ENCODE assay signal across 8 mouse cellular contexts in the genomic region with DNA sequence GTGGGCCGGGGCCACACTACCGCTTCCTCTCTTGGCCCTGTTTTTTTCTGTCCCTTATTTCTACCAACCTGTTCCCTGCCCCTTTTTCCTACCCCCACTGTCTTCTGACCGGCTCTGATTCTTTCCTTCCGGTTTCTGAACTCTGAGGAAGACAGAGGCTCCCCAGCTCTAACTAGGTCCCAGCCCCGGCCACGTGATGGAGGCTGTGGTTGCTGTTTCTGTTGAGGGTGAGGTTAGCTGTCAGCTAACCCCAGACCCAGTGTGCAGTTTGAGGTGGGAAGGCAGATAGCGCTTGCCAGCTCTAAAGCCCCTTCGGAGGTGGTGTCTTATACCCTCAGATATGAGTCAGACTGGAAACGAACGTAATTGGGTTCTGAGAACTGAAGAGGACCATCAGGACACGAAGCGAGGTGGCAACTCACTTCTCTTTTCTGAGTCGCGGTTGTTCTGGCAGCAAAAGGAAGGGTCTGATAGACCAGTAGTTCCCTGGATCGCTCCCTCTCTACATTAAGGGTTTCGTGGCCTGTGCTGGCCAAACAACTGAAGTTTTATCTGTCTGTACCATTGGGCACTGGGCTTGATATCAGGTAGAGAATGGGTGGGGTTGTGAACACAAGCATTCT. TPM values are rescaled to one million over a fixed set of nuclear protein-coding genes. Genes with fewer than 3 reads are reported as not detected.
A peak's percentile ranks its signal among the peaks of the same experiment; 100 is the strongest.
DNase-seq lines count a peak whose midpoint lies in the region; ATAC-seq and TF ChIP-seq lines count a peak whose summit lies in the region.

No protein-coding gene starts in this region.

- H3K4me1 ChIP-seq in ES-E14 (ENCODE audit: control insufficient read depth in 2 of 2, insufficient read depth in 2 of 2, low read length in 2 of 2, poor library complexity in 1 of 2): peaks cover 0 to 11% of the 10 kb centered on the region in 2 experiments; a peak in 2 of 4 replicates
- peaks cover 6% of the 10 kb centered on the region for H3K4me1 ChIP-seq in forebrain, embryonic 16.5 days (replicated peaks; ENCODE audit: control insufficient read depth, insufficient read depth, low read length)
- 0 out of 2 replicates have a peak, but pooled peaks cover 4% of the 10 kb centered on the region for H3K4me1 ChIP-seq in hindbrain, postnatal 0 days (ENCODE audit: insufficient read depth, low read length)
- peaks cover 8% of the 10 kb centered on the region for H3K4me1 ChIP-seq in lung, adult 2 months (ENCODE audit: control insufficient read depth, insufficient read depth, low read length)
- no peaks in the 10 kb centered on the region for H3K4me1 ChIP-seq in neural tube, embryonic 14.5 days (ENCODE audit: control insufficient read depth, insufficient read depth, low read length)

- no peaks in the 10 kb centered on the region for H3K9me3 ChIP-seq in ES-E14 (ENCODE audit: control insufficient read depth, insufficient read depth, low read depth, low read length)
- no peaks in the 10 kb centered on the region for H3K9me3 ChIP-seq in forebrain, embryonic 16.5 days (ENCODE audit: control insufficient read depth, low read length)
- H3K9me3 ChIP-seq in hindbrain, postnatal 0 days (ENCODE audit: low read length): no peaks in the 10 kb centered on the region
- H3K9me3 ChIP-seq in neural tube, embryonic 14.5 days (ENCODE audit: control insufficient read depth, low read length): no peaks in the 10 kb centered on the region

- H3K27me3 ChIP-seq in forebrain, embryonic 16.5 days (replicated peaks; ENCODE audit: control insufficient read depth, insufficient read depth, low read length): no peaks in the 10 kb centered on the region
- no peaks in the 10 kb centered on the region for H3K27me3 ChIP-seq in hindbrain, postnatal 0 days (ENCODE audit: insufficient read depth, low read length)
- H3K27me3 ChIP-seq in neural tube, embryonic 14.5 days (ENCODE audit: control insufficient read depth, insufficient read depth, low read length): no peaks in the 10 kb centered on the region

- TF ChIP-seq CTCF in hindbrain, postnatal 0 days (IDR thresholded peaks at IDR 0.05; ENCODE audit: low read depth): no peak
- TF ChIP-seq CTCF in lung, adult 2 months (IDR thresholded peaks at IDR 0.05; ENCODE audit: insufficient read depth, low read length): no peak

- in situ Hi-C loops in ES-E14 (cut with MboI; ENCODE audit: low sequenced_read_pairs in 2 of 2, unreplicated experiment in 2 of 2): no loop called here

- H3K9ac ChIP-seq in ES-E14 (ENCODE audit: insufficient read depth, low read depth, low read length, poor library complexity, severe bottlenecking): 0 out of 2 replicates have a peak overlapping the region, but pooled peaks have one; percentile 7
- H3K9ac ChIP-seq in forebrain, embryonic 16.5 days (replicated peaks; ENCODE audit: low read depth, low read length): peak overlapping the region; percentile 68
- peak overlapping the region; percentile 56 for H3K9ac ChIP-seq in hindbrain, postnatal 0 days (replicated peaks; ENCODE audit: low read length)
- peak overlapping the region; percentile 59; the same call in 1 of the 2 replicates for H3K9ac ChIP-seq in neural tube, embryonic 14.5 days (replicated peaks; ENCODE audit: low read depth, low read length)

- peak overlapping the region; percentile 94 for H3K4me2 ChIP-seq in forebrain, embryonic 16.5 days (ENCODE audit: low read length)
- peak overlapping the region; percentile 99 for H3K4me2 ChIP-seq in hindbrain, postnatal 0 days (ENCODE audit: low read depth, low read length)
- peak overlapping the region; percentile 72 for H3K4me2 ChIP-seq in neural tube, embryonic 14.5 days (ENCODE audit: low read depth, low read length)

- TF ChIP-seq POLR2A in lung, adult 2 months (IDR thresholded peaks at IDR 0.05; ENCODE audit: borderline replicate concordance, extremely low read depth, low read depth, low read length): no peak

- no peak for ATAC-seq in forebrain, embryonic 16.5 days
- ATAC-seq in hindbrain, postnatal 0 days: peak; percentile 11; the same call in 1 of the 2 replicates
- ATAC-seq in neural tube, embryonic 14.5 days (ENCODE audit: low read depth): 0 out of 2 replicates have a peak, but pooled peaks have one; percentile 1

- no peak overlapping the region for H3K4me3 ChIP-seq in ES-E14 (ENCODE audit: insufficient read depth in 1 of 2, low read depth in 1 of 2, low read length in 2 of 2, poor library complexity in 1 of 2, severe bottlenecking in 1 of 2)
- peak overlapping the region; percentile 58 for H3K4me3 ChIP-seq in forebrain, embryonic 16.5 days (replicated peaks; ENCODE audit: low read length)
- peak overlapping the region; percentile 54 for H3K4me3 ChIP-seq in hindbrain, postnatal 0 days (ENCODE audit: low read length)
- H3K4me3 ChIP-seq in lung, adult 2 months (replicated peaks; ENCODE audit: extremely low read depth, low read depth, low read length): peak overlapping the region; percentile 27
- peak overlapping the region; percentile 47 for H3K4me3 ChIP-seq in neural tube, embryonic 14.5 days (ENCODE audit: low read depth, low read length)

- 68% methylated on average over 16 of the region's 16 CpGs for WGBS in forebrain, embryonic 16.5 days
- 57% methylated on average over 16 of the region's 16 CpGs for WGBS in hindbrain, postnatal 0 days
- 58% methylated on average over 16 of the region's 16 CpGs for WGBS in lung, adult 2 months
- WGBS in neural tube, embryonic 14.5 days: 70% methylated on average over 16 of the region's 16 CpGs

- no peaks in the 10 kb centered on the region for H3K36me3 ChIP-seq in ES-E14 (ENCODE audit: control insufficient read depth, insufficient read depth, low read length, poor library complexity, severe bottlenecking)
- H3K36me3 ChIP-seq in forebrain, embryonic 16.5 days (ENCODE audit: control insufficient read depth, insufficient read depth): no peaks in the 10 kb centered on the region
- H3K36me3 ChIP-seq in hindbrain, postnatal 0 days (ENCODE audit: insufficient read depth, low read length): no peaks in the 10 kb centered on the region
- no peaks in the 10 kb centered on the region for H3K36me3 ChIP-seq in neural tube, embryonic 14.5 days (ENCODE audit: control insufficient read depth, insufficient read depth, low read length)

- peak; percentile 70 to 73 for DNase-seq in B cell, adult 2 months
- DNase-seq in ES-E14 (ENCODE audit: low read depth, low spot score): no peak
- DNase-seq in hindbrain, postnatal 0 days (ENCODE audit: low spot score): no peak
- DNase-seq in lung, adult 2 months: peak; percentile 28
- DNase-seq in adrenal gland, postnatal 25 days: no peak
- no peak for DNase-seq in urinary bladder, adult 18-20 months (ENCODE audit: low spot score in 2 of 2)

- H3K27ac ChIP-seq in ES-E14 (ENCODE audit: insufficient read depth, low read depth, low read length, poor library complexity, severe bottlenecking): no peak overlapping the region
- H3K27ac ChIP-seq in forebrain, embryonic 16.5 days (ENCODE audit: low read length): no peak overlapping the region
- H3K27ac ChIP-seq in hindbrain, postnatal 0 days: peak overlapping the region; percentile 84
- H3K27ac ChIP-seq in neural tube, embryonic 14.5 days (ENCODE audit: low read depth, low read length): no peak overlapping the region

TF ChIP-seq in ES-E14, 5 proteins besides CTCF, POLR2A, EP300 and RAD21:
- TF ChIP-seq ZC3H11A (IDR thresholded peaks at IDR 0.05; ENCODE audit: borderline replicate concordance, low read depth, low read length) (no peak), MAFK (IDR thresholded peaks at IDR 0.05; ENCODE audit: insufficient read depth, low read depth, low read length) (no peak), ZNF384 (IDR thresholded peaks at IDR 0.05; ENCODE audit: low read depth, low read length) (no peak), CHD2 (IDR thresholded peaks at IDR 0.05; ENCODE audit: low read depth, low read length) (no peak), HCFC1 (IDR thresholded peaks at IDR 0.05; ENCODE audit: borderline replicate concordance, insufficient read depth, low read length) (no peak)

RNA-seq across cellular contexts. Expression of a gene that starts 2.4 kb away (rescaled TPM):
- total RNA-seq in ES-E14 (2012; rRNA removed): 9.8 and 13.4 TPM in 2 replicates
- polyA plus RNA-seq in forebrain, embryonic 16.5 days (2015; fragmentation: Nextera tagmentation; extraction: Ambion mirVana): 19.1 and 27.2 TPM in 2 replicates
- 46.2 and 51.0 TPM in 2 replicates for total RNA-seq in hindbrain, postnatal 0 days (2014; rRNA removed)
- polyA plus RNA-seq in hindbrain, postnatal 0 days (2015; fragmentation: Nextera tagmentation; extraction: Ambion mirVana): 24.4 and 24.9 TPM in 2 replicates
- 19.6 and 21.8 TPM in 2 replicates for polyA plus RNA-seq in lung, adult 2 months (2012; rRNA removed)
- 25.1 and 25.8 TPM in 2 replicates for polyA plus RNA-seq in neural tube, embryonic 14.5 days (2014; fragmentation: Nextera tagmentation; extraction: Ambion mirVana)
- total RNA-seq in adrenal gland, postnatal 25 days (2021): 1.6 and 1.9 TPM in 2 replicates

RNA-seq across cellular contexts. Expression of a gene that starts 25.7 kb away (rescaled TPM):
- total RNA-seq in ES-E14 (2012; rRNA removed): 1,350 and 1,664 TPM in 2 replicates
- polyA plus RNA-seq in forebrain, embryonic 16.5 days (2015; fragmentation: Nextera tagmentation; extraction: Ambion mirVana): 4,671 and 4,745 TPM in 2 replicates
- 1,525 and 1,633 TPM in 2 replicates for total RNA-seq in hindbrain, postnatal 0 days (2014; rRNA removed)
- polyA plus RNA-seq in hindbrain, postnatal 0 days (2015; fragmentation: Nextera tagmentation; extraction: Ambion mirVana): 4,229 and 4,277 TPM in 2 replicates
- polyA plus RNA-seq in lung, adult 2 months (2012; rRNA removed): 1,478 and 1,739 TPM in 2 replicates
- 4,516 and 4,600 TPM in 2 replicates for polyA plus RNA-seq in neural tube, embryonic 14.5 days (2014; fragmentation: Nextera tagmentation; extraction: Ambion mirVana)
- 1,162 and 1,405 TPM in 2 replicates for total RNA-seq in adrenal gland, postnatal 25 days (2021)

RNA-seq across cellular contexts. Expression of a gene that starts 37.6 kb away (rescaled TPM):
- total RNA-seq in ES-E14 (2012; rRNA removed): 66.5 and 68.0 TPM in 2 replicates
- 79.5 and 86.3 TPM in 2 replicates for polyA plus RNA-seq in forebrain, embryonic 16.5 days (2015; fragmentation: Nextera tagmentation; extraction: Ambion mirVana)
- 57.9 and 64.1 TPM in 2 replicates for total RNA-seq in hindbrain, postnatal 0 days (2014; rRNA removed)
- polyA plus RNA-seq in hindbrain, postnatal 0 days (2015; fragmentation: Nextera tagmentation; extraction: Ambion mirVana): 32.8 and 37.6 TPM in 2 replicates
- 14.4 and 14.8 TPM in 2 replicates for polyA plus RNA-seq in lung, adult 2 months (2012; rRNA removed)
- polyA plus RNA-seq in neural tube, embryonic 14.5 days (2014; fragmentation: Nextera tagmentation; extraction: Ambion mirVana): 56.3 and 73.1 TPM in 2 replicates
- 40.0 and 44.4 TPM in 2 replicates for total RNA-seq in adrenal gland, postnatal 25 days (2021)

Comparison
In these comparisons a context has a peak if more than half of its experiments do, and no peak if none do; other contexts are left out.
1. DNase-seq: peak in B cell, adult 2 months (2 of 2) and lung, adult 2 months (single experiment); none in ES-E14 (single experiment), hindbrain, postnatal 0 days (single experiment), adrenal gland, postnatal 25 days (single experiment) and urinary bladder, adult 18-20 months (0 of 2).
2. H3K4me3 ChIP-seq: peak in forebrain, embryonic 16.5 days (single experiment), hindbrain, postnatal 0 days (single experiment), lung, adult 2 months (single experiment) and neural tube, embryonic 14.5 days (single experiment); none in ES-E14 (0 of 2).
3. H3K9ac ChIP-seq: peak in every context shown above with its lines; median percentile 68 in forebrain, embryonic 16.5 days; 59 in neural tube, embryonic 14.5 days; 56 in hindbrain, postnatal 0 days; 7 in ES-E14.
4. Peak in every context shown above with its lines, with median percentiles within 50 percentile points of each other: H3K4me2 ChIP-seq.